Mouse (Mus musculus) mature B cell (primary cell): Measurements from ENCODE around the gene Gm4985.
"Not testable (repeated sequence)": the region's sequence is repeated elsewhere in the genome, so short reads cannot be mapped to it uniquely, and the experiment has no call there.

Experiments used
- in situ Hi-C: fragments of 300-500 bp; cut with MboI; formaldehyde crosslinking; loops from 2 replicates; pipeline ENCODE4 v1.14.3; 2019

Gm4985 gene

GRCm38 (mm10) chrX:23958834-23959233 is at the start of gene Gm4985:
TSS of gene Gm4985 (minus strand) at chrX:23958934.
- in situ Hi-C loops = not testable (repeated sequence)

- in situ Hi-C loops = no loop called here
Observed at GRCm38 (mm10) chrX:23954161-23954560, 4.6 kb downstream of the Gm4985 start.
